ENCODE assay signal across 34 mouse cellular contexts in the genomic region with DNA sequence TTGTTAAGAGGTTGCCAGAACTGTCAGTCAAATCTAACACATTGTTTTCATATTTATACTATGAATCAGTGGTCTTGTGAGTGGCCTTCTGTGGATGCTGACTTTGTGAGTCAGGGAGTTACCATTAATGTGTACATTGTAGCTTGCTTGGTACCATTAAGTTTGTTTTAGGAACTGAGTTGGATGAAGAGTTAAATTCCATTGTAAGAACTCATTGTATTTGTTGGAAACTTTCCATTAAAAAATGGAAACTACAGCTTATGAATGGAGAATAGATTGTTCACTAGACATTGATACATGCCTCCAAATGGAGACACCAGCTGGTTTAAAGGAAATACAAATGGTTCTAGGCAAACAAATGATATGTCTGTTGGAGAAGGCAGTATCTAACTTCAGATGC. TPM values are rescaled to one million over a fixed set of nuclear protein-coding genes. Genes with fewer than 3 reads are reported as not detected.
DNase-seq lines count a peak whose midpoint lies in the region; ATAC-seq and TF ChIP-seq lines count a peak whose summit lies in the region.
"Had no signal": no experiment of that assay in that cellular context is flagged by ENCODE, and none has a peak within 500 bp of the region (broad histone marks: within the 10 kb centered on the region; RNA-seq: fewer than 3 reads in every experiment).

No protein-coding gene starts in this region.

- no peak for TF ChIP-seq EP300 in heart, postnatal 0 days (IDR thresholded peaks at IDR 0.05; ENCODE audit: low read depth)

- no peak overlapping the region for H3K4me2 ChIP-seq in heart, postnatal 0 days (ENCODE audit: low read depth, low read length)
- H3K4me2 ChIP-seq in neural tube, embryonic 13.5 days: 0 out of 2 replicates have a peak overlapping the region, but pooled peaks have one; percentile 12
- peak overlapping the region; percentile 59 for H3K4me2 ChIP-seq in myocyte (ENCODE audit: low read depth)
- H3K4me2 ChIP-seq: embryonic facial prominence, embryonic 12.5 days; forebrain, embryonic 15.5 days; heart, embryonic 15.5 days; hindbrain, embryonic 15.5 days; liver, embryonic 12.5 days; midbrain, embryonic 12.5 days had no signal

- ATAC-seq in heart, postnatal 0 days (ENCODE audit: insufficient read depth, low read depth): no peak
- ATAC-seq in neural tube, embryonic 13.5 days (ENCODE audit: low read depth): no peak
- ATAC-seq: forebrain, embryonic 15.5 days; inflammation-experienced regulatory T-cells, adult 6 months; liver, embryonic 12.5 days; liver, postnatal 0 days; Patski had no signal

- DNase-seq in heart, postnatal 0 days (ENCODE audit: low spot score): no peak
- no peak for DNase-seq in heart, adult 11 months
- DNase-seq in layer of hippocampus, adult 9-11 months: peak; percentile 26
- no peak for DNase-seq in layer of hippocampus, postnatal 10 days (ENCODE audit: low spot score in 2 of 2)
- no peak for DNase-seq in neural tube, embryonic 10.5 days (ENCODE audit: extremely low spot score, low spot score)
- no peak for DNase-seq in cerebellum, adult 2 months
- DNase-seq: adrenal gland, postnatal 14 days; B cell, adult 2 months; cerebellum, adult 11 months; cerebellum, adult 9-11 months; embryo, embryonic 11 days; heart, postnatal 4 days; kidney, adult 2 months; kidney, postnatal 14 days; layer of hippocampus, postnatal 36 days; left cerebral cortex, postnatal 4 days; liver, postnatal 0 days; lung, postnatal 10 days; right cerebral cortex, adult 18-20 months; thymus, adult 2 months; thymus, postnatal 36 days had no signal

- no peak for TF ChIP-seq CTCF in heart, postnatal 0 days (IDR thresholded peaks at IDR 0.05; ENCODE audit: low read depth)
- TF ChIP-seq CTCF in cerebellum, adult 2 months (IDR thresholded peaks at IDR 0.05; ENCODE audit: borderline replicate concordance, insufficient read depth, low read depth, low read length): no peak

- H3K4me1 ChIP-seq in heart, postnatal 0 days (ENCODE audit: control insufficient read depth, insufficient read depth): peaks cover 46% of the 10 kb centered on the region
- peaks cover 67% of the 10 kb centered on the region for H3K4me1 ChIP-seq in neural tube, embryonic 13.5 days (replicated peaks)
- H3K4me1 ChIP-seq in cerebellum, adult 2 months (ENCODE audit: control insufficient read depth, insufficient read depth, low read length): peaks cover 22% of the 10 kb centered on the region; the same call in 1 of the 2 replicates

- peaks cover 93% of the 10 kb centered on the region for H3K79me2 ChIP-seq in myocyte (ENCODE audit: control insufficient read depth, insufficient read depth)

- no peaks in the 10 kb centered on the region for H3K9me3 ChIP-seq in heart, postnatal 0 days (replicated peaks; ENCODE audit: control insufficient read depth, low read length)
- H3K9me3 ChIP-seq in neural tube, embryonic 13.5 days: no peaks in the 10 kb centered on the region
- H3K9me3 ChIP-seq: embryonic facial prominence, embryonic 12.5 days; forebrain, embryonic 10.5 days; forebrain, embryonic 15.5 days; heart, embryonic 10.5 days; heart, embryonic 15.5 days; hindbrain, embryonic 15.5 days; liver, embryonic 12.5 days; midbrain, embryonic 12.5 days had no signal

- H3K9ac ChIP-seq in heart, postnatal 0 days (replicated peaks; ENCODE audit: low read depth, low read length): no peak overlapping the region
- no peak overlapping the region for H3K9ac ChIP-seq in neural tube, embryonic 13.5 days
- H3K9ac ChIP-seq: embryonic facial prominence, embryonic 12.5 days; forebrain, embryonic 15.5 days; heart, embryonic 15.5 days; hindbrain, embryonic 15.5 days; liver, embryonic 12.5 days; liver, postnatal 0 days; midbrain, embryonic 12.5 days had no signal

- TF ChIP-seq POLR2A in myocyte (IDR thresholded peaks at IDR 0.05; ENCODE audit: insufficient read length, low read depth): no peak
- no peak for TF ChIP-seq POLR2A in cerebellum, adult 2 months (IDR thresholded peaks at IDR 0.05; ENCODE audit: borderline replicate concordance, insufficient read depth, low read length)

- H3K27me3 ChIP-seq in heart, postnatal 0 days (ENCODE audit: control insufficient read depth, insufficient read depth, low read length): no peaks in the 10 kb centered on the region
- no peaks in the 10 kb centered on the region for H3K27me3 ChIP-seq in neural tube, embryonic 13.5 days
- H3K27me3 ChIP-seq in myocyte (ENCODE audit: control insufficient read depth, insufficient read depth, insufficient read length): no peaks in the 10 kb centered on the region
- H3K27me3 ChIP-seq in cerebellum, adult 2 months (ENCODE audit: control insufficient read depth, insufficient read depth, low read length): no peaks in the 10 kb centered on the region
- H3K27me3 ChIP-seq: CH12.LX; embryonic facial prominence, embryonic 12.5 days; forebrain, embryonic 15.5 days; heart, embryonic 15.5 days; hindbrain, embryonic 15.5 days; liver, embryonic 12.5 days; midbrain, embryonic 12.5 days; Patski had no signal

- H3K36me3 ChIP-seq in heart, postnatal 0 days (replicated peaks; ENCODE audit: control insufficient read depth, insufficient read depth, low read length): no peaks in the 10 kb centered on the region
- no peaks in the 10 kb centered on the region; the same call in 1 of the 2 replicates for H3K36me3 ChIP-seq in neural tube, embryonic 13.5 days
- H3K36me3 ChIP-seq in myocyte (ENCODE audit: control insufficient read depth, insufficient read depth): peaks cover 5% of the 10 kb centered on the region
- H3K36me3 ChIP-seq: embryonic facial prominence, embryonic 12.5 days; forebrain, embryonic 15.5 days; heart, embryonic 15.5 days; hindbrain, embryonic 15.5 days; midbrain, embryonic 12.5 days had no signal

- H3K27ac ChIP-seq in heart, postnatal 0 days (ENCODE audit: low read depth): peak overlapping the region; percentile 3; the same call in 1 of the 2 replicates
- H3K27ac ChIP-seq in neural tube, embryonic 13.5 days (replicated peaks): no peak overlapping the region
- no peak overlapping the region for H3K27ac ChIP-seq in cerebellum, adult 2 months (ENCODE audit: insufficient read depth, low read length)
- H3K27ac ChIP-seq: embryonic facial prominence, embryonic 12.5 days; forebrain, embryonic 10.5 days; forebrain, embryonic 15.5 days; heart, embryonic 10.5 days; hindbrain, embryonic 15.5 days; liver, embryonic 12.5 days; midbrain, embryonic 12.5 days had no signal

- no peak overlapping the region for H3ac ChIP-seq in myocyte (ENCODE audit: control insufficient read depth, insufficient read length)

- no peak overlapping the region for H3K4me3 ChIP-seq in heart, postnatal 0 days (ENCODE audit: low read depth, low read length)
- H3K4me3 ChIP-seq in neural tube, embryonic 13.5 days: no peak overlapping the region
- no peak overlapping the region for H3K4me3 ChIP-seq in myocyte
- no peak overlapping the region for H3K4me3 ChIP-seq in cerebellum, adult 2 months (replicated peaks; ENCODE audit: insufficient read depth, low read depth, low read length)
- H3K4me3 ChIP-seq: embryonic facial prominence, embryonic 12.5 days; forebrain, embryonic 10.5 days; forebrain, embryonic 15.5 days; heart, embryonic 10.5 days; heart, embryonic 15.5 days; hindbrain, embryonic 15.5 days; liver, embryonic 12.5 days; midbrain, embryonic 12.5 days had no signal

TF ChIP-seq in myocyte, 11 proteins besides CTCF, POLR2A, EP300 and RAD21:
- TF ChIP-seq MYOD1 (IDR thresholded peaks at IDR 0.05; ENCODE audit: control insufficient read depth in 1 of 3, insufficient read length in 2 of 3, low read depth in 2 of 3) (peak in 1 of 3 experiments; percentile 1), POLR2AphosphoS2 (IDR thresholded peaks at IDR 0.05; ENCODE audit: insufficient read length, low read depth) (no peak)

RNA-seq across cellular contexts. Expression of gene Akirin2, which starts 5.4 kb away (rescaled TPM):
- 29.0 and 66.3 TPM in 2 replicates for total RNA-seq in heart, postnatal 0 days (2014; rRNA removed; ENCODE audit: low replicate concordance)
- 34.2 and 37.0 TPM in 2 replicates for polyA plus RNA-seq in heart, postnatal 0 days (2015; fragmentation: Nextera tagmentation; extraction: Ambion mirVana)
- total RNA-seq in layer of hippocampus, postnatal 10 days (2021): 100 to 1,000 TPM in 1 of 2 experiments, 10 to 100 TPM in 1; 93.9 to 110 TPM
- polyA plus RNA-seq in neural tube, embryonic 13.5 days (2015; fragmentation: Nextera tagmentation; extraction: Ambion mirVana): 113 TPM in 2 replicates
- polyA plus RNA-seq in myocyte (2012; fragmentation: generic; extraction: Trizol): 97.4 TPM
- polyA plus RNA-seq in cerebellum, adult 2 months (2012; rRNA removed): 67.1 and 72.2 TPM in 2 replicates

RNA-seq across cellular contexts. Expression of gene Orc3, which starts 58.6 kb away (rescaled TPM):
- total RNA-seq in heart, postnatal 0 days (2014; rRNA removed; ENCODE audit: low replicate concordance): 41.0 and 47.8 TPM in 2 replicates
- 50.0 and 51.4 TPM in 2 replicates for polyA plus RNA-seq in heart, postnatal 0 days (2015; fragmentation: Nextera tagmentation; extraction: Ambion mirVana)
- total RNA-seq in layer of hippocampus, postnatal 10 days (2021): 10 to 100 TPM; 56.1 to 61.9 TPM
- 85.6 and 94.2 TPM in 2 replicates for polyA plus RNA-seq in neural tube, embryonic 13.5 days (2015; fragmentation: Nextera tagmentation; extraction: Ambion mirVana)
- 20.0 TPM for polyA plus RNA-seq in myocyte (2012; fragmentation: generic; extraction: Trizol)
- polyA plus RNA-seq in cerebellum, adult 2 months (2012; rRNA removed): 44.2 and 49.3 TPM in 2 replicates

RNA-seq across cellular contexts. Expression of gene Rars2, which starts 58.6 kb away (rescaled TPM):
- 19.4 and 93.2 TPM in 2 replicates for total RNA-seq in heart, postnatal 0 days (2014; rRNA removed; ENCODE audit: low replicate concordance)
- 49.7 and 51.2 TPM in 2 replicates for polyA plus RNA-seq in heart, postnatal 0 days (2015; fragmentation: Nextera tagmentation; extraction: Ambion mirVana)
- total RNA-seq in layer of hippocampus, postnatal 10 days (2021): 10 to 100 TPM; 32.6 to 33.2 TPM
- 61.4 and 64.3 TPM in 2 replicates for polyA plus RNA-seq in neural tube, embryonic 13.5 days (2015; fragmentation: Nextera tagmentation; extraction: Ambion mirVana)
- polyA plus RNA-seq in myocyte (2012; fragmentation: generic; extraction: Trizol): 15.4 TPM
- 29.2 and 29.9 TPM in 2 replicates for polyA plus RNA-seq in cerebellum, adult 2 months (2012; rRNA removed)
